Mouse (Mus musculus): Measurements from ENCODE around the gene Fbxo47. TPM values are rescaled to one million over a fixed set of nuclear protein-coding genes. Genes with fewer than 3 reads are reported as not detected.
"Not testable (repeated sequence)": the region's sequence is repeated elsewhere in the genome, so short reads cannot be mapped to it uniquely, and the experiment has no call there.

Gene Fbxo47
- polyA plus RNA-seq, 1 experiment = 0.98 TPM

DNA sequence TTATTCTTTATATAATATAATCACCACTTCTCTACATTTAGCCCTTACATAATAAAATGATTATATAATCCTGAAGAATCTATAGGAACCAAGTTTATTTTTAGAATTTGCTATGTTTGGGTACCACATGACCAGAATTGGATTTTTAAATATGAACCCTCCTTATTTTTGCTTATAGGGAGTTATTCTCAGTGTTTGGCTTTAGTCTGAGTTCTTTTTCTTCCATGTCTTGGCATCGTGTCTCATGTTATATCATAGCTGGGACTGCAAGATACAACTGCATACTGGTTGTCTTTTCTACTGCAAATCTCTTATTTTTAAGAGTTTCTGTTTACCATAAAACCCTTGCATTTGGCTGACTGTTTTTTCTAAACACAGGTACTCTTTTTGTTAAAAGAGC, 9.6 kb downstream of the Fbxo47 start:
- Histone ChIP-seq H3K27ac (ENCODE audit: insufficient read depth, low read length) (no peak overlapping the region), H3K4me1 (ENCODE audit: control insufficient read depth, insufficient read depth, low read length) (no peaks in the 10 kb centered on the region), H3K27me3 (ENCODE audit: control insufficient read depth, insufficient read depth, low read length) (no peaks in the 10 kb centered on the region), H3K4me3 (replicated peaks; ENCODE audit: insufficient read depth, low read depth, low read length) (no peak overlapping the region)
- WGBS = 95% methylated on average over 1 of the region's 1 CpGs
- no peak for TF ChIP-seq CTCF (IDR thresholded peaks at IDR 0.05; ENCODE audit: borderline replicate concordance, insufficient read depth, low read depth, low read length)
- TF ChIP-seq POLR2A (IDR thresholded peaks at IDR 0.05; ENCODE audit: borderline replicate concordance, insufficient read depth, low read length) = no peak
- DNase-seq = no peak

DNA sequence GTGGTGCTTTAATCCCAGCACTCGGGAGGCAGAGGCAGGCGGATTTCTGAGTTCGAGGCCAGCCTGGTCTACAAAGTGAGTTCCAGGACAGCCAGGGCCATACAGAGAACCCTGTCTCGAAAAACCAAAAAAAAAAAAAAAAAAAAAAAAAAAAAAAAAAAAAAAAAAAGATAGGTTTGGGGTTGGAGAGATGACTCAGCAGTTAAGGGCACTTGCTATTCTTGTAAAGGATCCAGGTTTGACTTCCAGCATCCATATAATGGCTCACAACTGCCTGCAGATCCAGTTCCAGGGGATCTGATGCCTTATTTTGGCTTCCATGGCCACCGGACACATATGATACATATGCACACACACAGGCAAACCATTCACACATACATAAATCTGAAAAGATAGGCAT, 11.6 kb downstream of the Fbxo47 start:
- not testable (repeated sequence) for H3K27ac ChIP-seq (ENCODE audit: insufficient read depth, low read length); H3K27me3 ChIP-seq (ENCODE audit: control insufficient read depth, insufficient read depth, low read length); H3K4me3 ChIP-seq (replicated peaks; ENCODE audit: insufficient read depth, low read depth, low read length); H3K4me1 ChIP-seq (ENCODE audit: control insufficient read depth, insufficient read depth, low read length); DNase-seq
- 87% methylated on average over 5 of the region's 5 CpGs for WGBS

DNA sequence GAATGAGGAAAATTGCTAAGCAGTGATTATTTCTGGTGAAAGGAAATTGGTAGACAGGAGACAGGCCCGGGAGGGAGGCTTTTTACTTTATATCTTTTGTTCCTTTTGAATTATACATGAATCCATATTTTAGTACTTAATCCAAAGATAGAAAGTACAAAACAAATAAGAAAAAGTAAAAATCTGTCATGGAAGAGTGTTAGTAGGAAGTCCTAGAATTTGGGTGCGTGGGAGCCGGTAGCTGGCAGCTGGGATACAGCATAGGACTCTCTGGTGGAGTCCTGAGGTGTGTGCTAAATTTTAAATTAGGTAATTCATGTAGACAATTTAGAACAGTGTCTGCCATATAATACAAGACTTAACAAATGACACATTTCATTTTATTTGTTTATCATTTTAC, 16.4 kb downstream of the Fbxo47 start:
- no peak overlapping the region for H3K4me3 ChIP-seq (replicated peaks; ENCODE audit: insufficient read depth, low read depth, low read length)
- H3K27ac ChIP-seq (ENCODE audit: insufficient read depth, low read length) = no peak overlapping the region
- 92% methylated on average over 3 of the region's 3 CpGs for WGBS
- H3K4me1 ChIP-seq (ENCODE audit: control insufficient read depth, insufficient read depth, low read length) = no peaks in the 10 kb centered on the region
- no peaks in the 10 kb centered on the region for H3K27me3 ChIP-seq (ENCODE audit: control insufficient read depth, insufficient read depth, low read length)
- DNase-seq = no peak
- no peak for TF ChIP-seq POLR2A (IDR thresholded peaks at IDR 0.05; ENCODE audit: borderline replicate concordance, insufficient read depth, low read length)
- TF ChIP-seq CTCF (IDR thresholded peaks at IDR 0.05; ENCODE audit: borderline replicate concordance, insufficient read depth, low read depth, low read length) = no peak

DNA sequence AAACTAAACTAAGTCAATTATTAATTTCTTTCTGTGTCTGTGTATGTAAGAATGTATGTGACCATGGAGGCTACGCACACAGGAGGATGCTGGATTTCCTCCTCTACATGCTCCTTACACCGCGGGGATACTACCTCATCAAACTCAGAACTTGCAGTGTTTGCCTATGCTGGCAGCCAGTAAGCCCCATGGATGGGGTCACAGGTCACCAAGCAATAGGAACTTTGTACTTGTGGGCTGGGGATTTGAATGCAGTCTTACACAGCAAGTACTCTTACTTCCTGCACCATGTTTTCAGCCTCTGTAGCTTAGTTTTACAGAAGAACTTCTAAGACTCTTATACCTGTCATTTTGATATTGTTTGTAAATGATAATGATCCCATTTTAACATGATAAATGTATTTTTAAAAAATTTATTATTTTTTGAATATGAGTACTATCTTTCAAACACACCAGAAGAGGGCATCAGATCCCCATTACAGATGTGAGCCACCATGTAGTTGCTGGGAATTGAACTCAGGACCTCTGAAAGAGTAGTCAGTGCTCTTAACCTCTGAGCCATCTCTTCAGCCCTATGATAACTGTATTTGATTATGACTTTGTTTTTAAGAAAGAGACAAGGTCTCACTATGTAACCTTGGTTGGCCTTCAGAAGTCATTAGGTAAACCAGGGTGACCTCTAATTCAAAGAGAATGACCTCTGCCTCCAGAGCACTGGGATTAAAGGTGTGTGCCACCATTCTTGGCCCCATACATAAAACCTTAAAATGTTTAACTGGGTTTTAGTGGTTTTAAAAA, 17.7 kb downstream of the Fbxo47 start:
- 92% methylated on average over 3 of the region's 3 CpGs for WGBS
- no peak for DNase-seq
- no peaks in the 10 kb centered on the region for H3K4me1 ChIP-seq (ENCODE audit: control insufficient read depth, insufficient read depth, low read length)
- no peak overlapping the region for H3K4me3 ChIP-seq (replicated peaks; ENCODE audit: insufficient read depth, low read depth, low read length)
- H3K27me3 ChIP-seq (ENCODE audit: control insufficient read depth, insufficient read depth, low read length) = no peaks in the 10 kb centered on the region
- TF ChIP-seq POLR2A (IDR thresholded peaks at IDR 0.05; ENCODE audit: borderline replicate concordance, insufficient read depth, low read length) (no peak), CTCF (IDR thresholded peaks at IDR 0.05; ENCODE audit: borderline replicate concordance, insufficient read depth, low read depth, low read length) (no peak)
- no peak overlapping the region for H3K27ac ChIP-seq (ENCODE audit: insufficient read depth, low read length)

GRCm38 (mm10) chr11:97865421-97865820, 18.5 kb downstream of the Fbxo47 start:
- Histone ChIP-seq H3K4me1 (ENCODE audit: control insufficient read depth, insufficient read depth, low read length) (no peaks in the 10 kb centered on the region), H3K4me3 (replicated peaks; ENCODE audit: insufficient read depth, low read depth, low read length) (no peak overlapping the region), H3K27me3 (ENCODE audit: control insufficient read depth, insufficient read depth, low read length) (no peaks in the 10 kb centered on the region), H3K27ac (ENCODE audit: insufficient read depth, low read length) (no peak overlapping the region)
- no peak for DNase-seq
- TF ChIP-seq CTCF (IDR thresholded peaks at IDR 0.05; ENCODE audit: borderline replicate concordance, insufficient read depth, low read depth, low read length) (no peak), POLR2A (IDR thresholded peaks at IDR 0.05; ENCODE audit: borderline replicate concordance, insufficient read depth, low read length) (no peak)
- 92% methylated on average over 5 of the region's 5 CpGs for WGBS

- no peaks in the 10 kb centered on the region for H3K27me3 ChIP-seq (ENCODE audit: control insufficient read depth, insufficient read depth, low read length)
- no peaks in the 10 kb centered on the region for H3K4me1 ChIP-seq (ENCODE audit: control insufficient read depth, insufficient read depth, low read length)
- no peak for TF ChIP-seq POLR2A (IDR thresholded peaks at IDR 0.05; ENCODE audit: borderline replicate concordance, insufficient read depth, low read length)
- TF ChIP-seq CTCF (IDR thresholded peaks at IDR 0.05; ENCODE audit: borderline replicate concordance, insufficient read depth, low read depth, low read length) = no peak
- no peak for DNase-seq
- H3K27ac ChIP-seq (ENCODE audit: insufficient read depth, low read length) = no peak overlapping the region
- WGBS = 83% methylated on average over 2 of the region's 2 CpGs
- no peak overlapping the region for H3K4me3 ChIP-seq (replicated peaks; ENCODE audit: insufficient read depth, low read depth, low read length)
These were observed 21.8 kb downstream of the Fbxo47 start for GRCm38 (mm10) chr11:97862148-97862547.

GRCm38 (mm10) chr11:97855473-97855872, 28.5 kb downstream of the Fbxo47 start:
- TF ChIP-seq POLR2A (IDR thresholded peaks at IDR 0.05; ENCODE audit: borderline replicate concordance, insufficient read depth, low read length) = no peak
- TF ChIP-seq CTCF (IDR thresholded peaks at IDR 0.05; ENCODE audit: borderline replicate concordance, insufficient read depth, low read depth, low read length) = no peak
- no peak overlapping the region for H3K27ac ChIP-seq (ENCODE audit: insufficient read depth, low read length)
- WGBS = 84% methylated on average over 2 of the region's 2 CpGs

GRCm38 (mm10) chr11:97851601-97852000, 32.4 kb downstream of the Fbxo47 start:
- TF ChIP-seq POLR2A (IDR thresholded peaks at IDR 0.05; ENCODE audit: borderline replicate concordance, insufficient read depth, low read length) (no peak), CTCF (IDR thresholded peaks at IDR 0.05; ENCODE audit: borderline replicate concordance, insufficient read depth, low read depth, low read length) (no peak)
- 85% methylated on average over 2 of the region's 2 CpGs for WGBS
- Histone ChIP-seq H3K4me3 (replicated peaks; ENCODE audit: insufficient read depth, low read depth, low read length) (no peak overlapping the region), H3K27ac (ENCODE audit: insufficient read depth, low read length) (no peak overlapping the region), H3K4me1 (ENCODE audit: control insufficient read depth, insufficient read depth, low read length) (no peaks in the 10 kb centered on the region), H3K27me3 (ENCODE audit: control insufficient read depth, insufficient read depth, low read length) (no peaks in the 10 kb centered on the region)
- DNase-seq = no peak

More at GRCm38 (mm10) chr11:97855473-97855872, 28.5 kb downstream of the Fbxo47 start:
- H3K4me1 ChIP-seq (ENCODE audit: control insufficient read depth, insufficient read depth, low read length) = no peaks in the 10 kb centered on the region
- no peak overlapping the region for H3K4me3 ChIP-seq (replicated peaks; ENCODE audit: insufficient read depth, low read depth, low read length)
- no peaks in the 10 kb centered on the region for H3K27me3 ChIP-seq (ENCODE audit: control insufficient read depth, insufficient read depth, low read length)
- no peak for DNase-seq
